Mouse (Mus musculus) lung, embryonic 16.5 days (tissue): ENCODE measurements around the gene Clcnkb. TPM values are rescaled to one million over a fixed set of nuclear protein-coding genes. Genes with fewer than 3 reads are reported as not detected.
A peak's percentile ranks its signal among the peaks of the same experiment; 100 is the strongest.

ENCODE experiments used
- ATAC-seq: fragments of 200-750 bp; cut with Nextera tagmentation; 2 replicates; pipeline ENCODE4 v1.8.0; 2017; ENCODE audit warnings: low read depth, mild to moderate bottlenecking, moderate library complexity
- H3K27ac ChIP-seq: fragments of 300-500 bp; sonication (generic); 2 replicates; pipeline ENCODE4 v1.5.1; 2014; ENCODE audit warnings: mild to moderate bottlenecking, control low read depth, low read length
- H3K27me3 ChIP-seq: fragments of 300-500 bp; sonication (generic); 2 replicates; pipeline ENCODE4 v1.6.1; 2014; ENCODE audit warnings: low read depth, low read length, mixed read lengths; ENCODE audit not compliant: control insufficient read depth, insufficient read depth
- H3K36me3 ChIP-seq: fragments of 300-500 bp; sonication (generic); 2 replicates; pipeline ENCODE4 v1.6.1; 2014; ENCODE audit warnings: low read length; ENCODE audit not compliant: control insufficient read depth, insufficient read depth
- H3K4me1 ChIP-seq: fragments of 300-500 bp; sonication (generic); replicated peaks from 2 replicates; pipeline ENCODE4 v1.6.1; 2014; ENCODE audit warnings: low read length, mixed read lengths; ENCODE audit not compliant: control insufficient read depth, insufficient read depth
- H3K4me2 ChIP-seq: fragments of 300-500 bp; sonication (generic); 2 replicates; pipeline ENCODE4 v1.6.1; 2014; ENCODE audit warnings: low read depth, low read length, control low read depth
- H3K4me3 ChIP-seq: fragments of 300-500 bp; sonication (generic); 2 replicates; pipeline ENCODE4 v1.5.1; 2014; ENCODE audit warnings: mild to moderate bottlenecking, low read length, control low read depth
- H3K9ac ChIP-seq: fragments of 300-500 bp; sonication (generic); 2 replicates; pipeline ENCODE4 v1.6.1; 2014; ENCODE audit warnings: low read length, control low read depth
- H3K9me3 ChIP-seq: fragments of 300-500 bp; sonication (generic); 2 replicates; pipeline ENCODE4 v1.6.1; 2016; ENCODE audit warnings: low read length; ENCODE audit not compliant: control insufficient read depth
- WGBS: fragments of 180-500 bp; shearing (Covaris S2); extraction: QIAGEN DNeasy Blood & Tissue Kit; methylation state at CpG from one replicate; pipeline ENCODE4 v1.1.7; 2014; 5-methylcytosine and 5-hydroxymethylcytosine counted together
- polyA plus RNA-seq: library from polyadenylated mRNA; unstranded; fragments of >200 nt; fragmentation: Nextera tagmentation; extraction: Ambion mirVana; gene quantifications from 2 replicates; pipeline ENCODE4 v1.2.1, GENCODE M21; 2015

The Clcnkb gene
- polyA plus RNA-seq: 0.39 TPM in 1 of 2 replicates, not detected in the other

DNA sequence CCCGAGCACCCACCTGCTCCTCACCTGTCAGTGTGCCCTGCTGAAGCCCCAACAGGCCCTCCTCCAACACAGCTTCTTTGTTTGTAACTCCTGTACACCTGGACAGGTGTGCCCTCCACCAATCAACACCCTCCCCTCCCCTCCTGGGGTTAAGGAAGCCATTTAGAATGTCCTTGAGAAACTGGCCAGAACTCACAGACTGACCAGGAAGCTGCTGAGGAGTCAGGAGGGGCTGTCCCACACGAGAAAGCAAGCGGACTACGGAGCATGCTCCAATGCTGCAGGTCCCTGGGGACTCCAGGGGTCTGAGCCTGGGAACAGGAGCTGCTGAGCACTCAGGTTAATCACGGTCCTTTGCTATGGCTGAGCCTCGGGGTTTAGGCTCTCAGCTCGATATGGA is at the start of gene Clcnkb:
TSS of gene Clcnkb (minus strand) at position 91 of the 400 bp plus-strand sequence.
- Histone ChIP-seq H3K4me2 (no peak within 1 kb of the TSS), H3K4me3 (no peak within 1 kb of the TSS), H3K36me3 (no peaks in the 10 kb centered on the region), H3K27ac (no peak within 1 kb of the TSS), H3K4me1 (peaks cover 6% of the 10 kb centered on the region), H3K27me3 (no peaks in the 10 kb centered on the region), H3K9ac (no peak within 1 kb of the TSS), H3K9me3 (no peaks in the 10 kb centered on the region)
- ATAC-seq: no peak
- 64% methylated on average over 7 of the region's 7 CpGs for WGBS

GRCm38 (mm10) chr4:141464722-141465121 is 48.9 kb upstream of the Clcnkb start:
- Histone ChIP-seq H3K4me3 (no peak overlapping the region), H3K4me1 (no peaks in the 10 kb centered on the region), H3K4me2 (no peak overlapping the region), H3K9ac (no peak overlapping the region), H3K9me3 (no peaks in the 10 kb centered on the region), H3K27ac (no peak overlapping the region), H3K36me3 (peaks cover 57% of the 10 kb centered on the region), H3K27me3 (no peaks in the 10 kb centered on the region)
- WGBS: 66% methylated on average over 16 of the region's 16 CpGs
- no peak for ATAC-seq

- 71% methylated on average over 14 of the region's 14 CpGs for WGBS
These were observed 47.7 kb upstream of the Clcnkb start for GRCm38 (mm10) chr4:141463472-141463871.

GRCm38 (mm10) chr4:141461576-141461975 is 45.8 kb upstream of the Clcnkb start:
- no peak for ATAC-seq
- peaks cover 40% of the 10 kb centered on the region for H3K36me3 ChIP-seq

More at GRCm38 (mm10) chr4:141463472-141463871, 47.7 kb upstream of the Clcnkb start:
- Histone ChIP-seq H3K9ac (no peak overlapping the region), H3K4me3 (no peak overlapping the region), H3K4me1 (peaks cover 3% of the 10 kb centered on the region; the same call in 1 of the 2 replicates), H3K4me2 (no peak overlapping the region), H3K27ac (no peak overlapping the region), H3K9me3 (no peaks in the 10 kb centered on the region), H3K36me3 (peaks cover 47% of the 10 kb centered on the region), H3K27me3 (no peaks in the 10 kb centered on the region)
- ATAC-seq: no peak

DNA sequence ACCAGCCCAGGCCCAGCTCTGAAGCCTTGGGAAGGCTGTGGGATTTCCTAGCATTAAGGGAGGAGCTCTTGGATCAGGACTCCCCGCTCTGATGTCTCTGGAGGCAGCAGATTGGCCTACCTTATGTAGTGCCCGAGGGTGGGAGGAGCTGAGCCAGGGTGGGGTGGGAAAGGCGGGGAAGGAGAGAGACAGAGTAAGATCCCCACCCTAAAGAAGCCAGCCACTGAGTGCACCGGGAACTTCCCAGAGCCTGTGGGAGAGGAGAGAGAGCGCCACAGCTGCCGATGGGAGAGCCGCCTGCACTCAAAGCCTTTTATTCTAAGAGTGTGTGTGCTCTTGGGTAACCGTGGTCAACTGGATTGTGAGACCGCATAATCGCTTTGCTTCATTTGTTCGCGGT is 45.3 kb upstream of the Clcnkb start:
- no peaks in the 10 kb centered on the region for H3K9me3 ChIP-seq
- H3K36me3 ChIP-seq: peaks cover 35% of the 10 kb centered on the region
- ATAC-seq: no peak
- H3K4me1 ChIP-seq: peaks cover 6% of the 10 kb centered on the region; the same call in 1 of the 2 replicates
- H3K27me3 ChIP-seq: no peaks in the 10 kb centered on the region
- no peak overlapping the region for H3K4me3 ChIP-seq
- no peak overlapping the region for H3K4me2 ChIP-seq
- H3K27ac ChIP-seq: no peak overlapping the region
- 65% methylated on average over 12 of the region's 12 CpGs for WGBS
- no peak overlapping the region for H3K9ac ChIP-seq

More at GRCm38 (mm10) chr4:141461576-141461975, 45.8 kb upstream of the Clcnkb start:
- 89% methylated on average over 12 of the region's 12 CpGs for WGBS
- H3K27me3 ChIP-seq: no peaks in the 10 kb centered on the region
- no peak overlapping the region for H3K4me3 ChIP-seq
- H3K4me2 ChIP-seq: no peak overlapping the region
- no peaks in the 10 kb centered on the region for H3K9me3 ChIP-seq
- H3K27ac ChIP-seq: no peak overlapping the region
- peaks cover 6% of the 10 kb centered on the region; the same call in 1 of the 2 replicates for H3K4me1 ChIP-seq
- H3K9ac ChIP-seq: no peak overlapping the region

GRCm38 (mm10) chr4:141460481-141460880 is 44.7 kb upstream of the Clcnkb start:
- whole genome bisulfite sequencing: 91% methylated on average over 4 of the region's 4 CpGs
- Histone ChIP-seq H3K36me3 (peaks cover 29% of the 10 kb centered on the region), H3K9ac (no peak overlapping the region), H3K4me2 (no peak overlapping the region), H3K4me1 (peaks cover 6% of the 10 kb centered on the region; the same call in 1 of the 2 replicates), H3K27me3 (no peaks in the 10 kb centered on the region), H3K9me3 (no peaks in the 10 kb centered on the region), H3K27ac (no peak overlapping the region), H3K4me3 (no peak overlapping the region)
- ATAC-seq: no peak

DNA sequence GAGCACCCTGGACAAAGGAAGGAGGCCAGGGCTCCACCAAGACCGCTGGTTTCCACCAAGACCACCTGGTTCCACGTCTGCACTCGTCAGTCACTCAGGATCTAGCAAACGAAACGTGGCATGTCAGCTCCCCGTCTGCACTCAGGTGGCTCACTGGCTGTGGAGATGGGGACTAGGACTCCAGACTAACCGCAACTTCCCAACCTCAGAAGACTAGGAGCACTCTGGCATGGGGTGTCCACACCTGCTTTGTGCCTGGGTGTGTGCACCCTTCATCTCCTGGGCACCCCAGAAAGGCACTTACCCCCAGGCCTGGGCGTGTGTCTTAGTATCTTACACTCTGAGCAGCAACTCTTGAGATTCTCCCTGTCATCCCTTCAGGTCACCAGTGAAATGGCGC is 44.0 kb upstream of the Clcnkb start:
- Histone ChIP-seq H3K9me3 (no peaks in the 10 kb centered on the region), H3K27me3 (no peaks in the 10 kb centered on the region), H3K36me3 (peaks cover 22% of the 10 kb centered on the region), H3K4me1 (peaks cover 6% of the 10 kb centered on the region; the same call in 1 of the 2 replicates), H3K4me2 (no peak overlapping the region), H3K27ac (no peak overlapping the region), H3K4me3 (no peak overlapping the region), H3K9ac (no peak overlapping the region)
- ATAC-seq: no peak
- WGBS: 83% methylated on average over 9 of the region's 9 CpGs

DNA sequence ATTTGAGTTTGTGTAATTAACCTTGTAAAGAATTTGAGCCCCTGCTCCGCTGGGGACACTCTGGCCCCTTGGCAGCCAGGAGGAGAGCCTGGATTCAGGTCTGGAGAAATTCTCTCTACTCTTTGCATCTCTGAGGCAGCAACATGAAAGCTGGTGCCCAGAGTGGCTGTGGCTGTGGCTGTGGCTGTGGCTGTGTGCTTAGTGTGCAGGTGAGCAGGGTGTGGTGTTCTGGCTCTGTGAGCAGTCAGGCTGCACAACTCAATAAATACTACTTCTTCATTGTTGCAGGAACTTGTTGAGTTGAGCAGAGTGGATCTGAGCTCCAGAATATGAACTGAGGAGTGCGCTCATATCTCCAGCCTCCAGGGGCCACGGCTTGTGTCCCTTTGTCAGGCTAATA is 43.1 kb upstream of the Clcnkb start:
- Histone ChIP-seq H3K27me3 (no peaks in the 10 kb centered on the region), H3K9ac (no peak overlapping the region), H3K4me3 (no peak overlapping the region), H3K9me3 (no peaks in the 10 kb centered on the region), H3K4me2 (no peak overlapping the region), H3K4me1 (peaks cover 6% of the 10 kb centered on the region; the same call in 1 of the 2 replicates), H3K27ac (peak overlapping the region; percentile 58; the same call in 1 of the 2 replicates), H3K36me3 (peaks cover 13% of the 10 kb centered on the region)
- ATAC-seq: peak; percentile 23; the same call in 1 of the 2 replicates
- 67% methylated on average over 3 of the region's 3 CpGs for WGBS

DNA sequence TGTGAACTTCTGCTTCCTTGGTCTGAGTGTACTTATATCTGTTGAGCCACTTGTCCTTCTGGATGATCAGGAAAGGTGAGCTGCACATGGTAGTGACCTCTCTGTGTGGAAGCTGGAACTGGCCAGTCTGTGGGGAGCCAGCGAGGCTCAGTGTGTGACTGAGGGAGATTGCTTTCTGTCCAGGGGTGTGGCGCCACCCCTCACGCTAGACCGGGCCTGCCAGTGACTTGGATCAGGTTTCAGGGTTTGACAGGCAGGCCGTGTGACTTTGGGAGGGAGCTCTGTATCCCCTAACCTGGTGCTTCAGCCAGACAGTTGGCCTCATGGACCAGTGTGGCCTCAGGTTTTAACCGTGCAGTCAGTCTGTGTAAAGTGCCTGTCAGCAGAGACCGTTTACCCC is 42.4 kb upstream of the Clcnkb start:
- WGBS: 18% methylated on average over 7 of the region's 7 CpGs
- Histone ChIP-seq H3K4me3 (no peak overlapping the region), H3K9ac (no peak overlapping the region), H3K4me1 (peaks cover 6% of the 10 kb centered on the region; the same call in 1 of the 2 replicates), H3K9me3 (no peaks in the 10 kb centered on the region), H3K27me3 (no peaks in the 10 kb centered on the region), H3K4me2 (no peak overlapping the region), H3K36me3 (peaks cover 8% of the 10 kb centered on the region; the same call in 1 of the 2 replicates), H3K27ac (peak overlapping the region; percentile 58)
- peak; percentile 63 for ATAC-seq
